Mouse (Mus musculus) stomach, postnatal 0 days (tissue): ENCODE measurements around the gene Smim12.

Experiments
- CTCF ChIP-seq: IDR thresholded peaks from 2 replicates; pipeline ENCODE4 v1.5.1; 2016; ENCODE audit warnings: antibody characterized with exemption, low read depth, mild to moderate bottlenecking, moderate library complexity
- EP300 ChIP-seq: optimal IDR thresholded peaks from 2 replicates; pipeline ENCODE3; 2016; ENCODE audit warnings: antibody characterized with exemption

DNA sequence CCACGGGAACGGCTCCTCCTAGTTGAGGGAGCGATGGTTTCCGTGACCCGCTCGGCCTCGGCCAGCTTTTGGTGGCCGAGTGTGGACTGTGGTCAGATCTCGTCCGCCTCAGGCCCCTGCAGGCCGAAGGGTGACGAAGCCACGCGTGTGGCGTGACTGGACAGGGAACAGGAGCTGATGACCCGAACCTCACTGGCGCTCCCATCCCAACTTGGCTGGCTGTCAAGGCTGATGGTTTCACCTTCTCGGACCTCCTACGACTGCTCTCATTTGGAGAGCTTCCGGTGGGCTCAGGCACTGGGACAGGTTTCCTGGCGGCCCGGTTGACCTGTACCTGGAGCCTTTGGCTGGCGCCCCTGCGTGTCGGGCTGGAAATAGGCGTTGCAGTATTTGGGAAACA is 369 bp downstream of the Smim12 start:
- TF ChIP-seq CTCF = no peak
- TF ChIP-seq EP300 = no peak
